Mouse (Mus musculus): ENCODE measurements around the gene Ager. TPM values are rescaled to one million over a fixed set of nuclear protein-coding genes. Genes with fewer than 3 reads are reported as not detected.

The Ager gene
- polyA plus RNA-seq, 1 experiment from 2014 or later, result 3.1 TPM

- Histone ChIP-seq H3K4me1 (peaks cover 9% of the 10 kb centered on the region; the same call in 1 of the 2 replicates), H3K4me3 (replicated peaks) (0 out of 2 replicates have a peak overlapping the region, but pooled peaks have one; percentile 12), H3K4me2 (peak overlapping the region; percentile 34), H3K27me3 (replicated peaks) (no peaks in the 10 kb centered on the region), H3K9me3 (no peaks in the 10 kb centered on the region), H3K9ac (no peak overlapping the region), H3K36me3 (no peaks in the 10 kb centered on the region), H3K27ac (peak overlapping the region; percentile 63)
- 54% methylated on average over 3 of the region's 3 CpGs for WGBS
- ATAC-seq (ENCODE audit: insufficient read depth, low FRiP score, low read depth), result no peak
Observed at GRCm38 (mm10) chr17:34564796-34565195, 32.9 kb upstream of the Ager start.

DNA sequence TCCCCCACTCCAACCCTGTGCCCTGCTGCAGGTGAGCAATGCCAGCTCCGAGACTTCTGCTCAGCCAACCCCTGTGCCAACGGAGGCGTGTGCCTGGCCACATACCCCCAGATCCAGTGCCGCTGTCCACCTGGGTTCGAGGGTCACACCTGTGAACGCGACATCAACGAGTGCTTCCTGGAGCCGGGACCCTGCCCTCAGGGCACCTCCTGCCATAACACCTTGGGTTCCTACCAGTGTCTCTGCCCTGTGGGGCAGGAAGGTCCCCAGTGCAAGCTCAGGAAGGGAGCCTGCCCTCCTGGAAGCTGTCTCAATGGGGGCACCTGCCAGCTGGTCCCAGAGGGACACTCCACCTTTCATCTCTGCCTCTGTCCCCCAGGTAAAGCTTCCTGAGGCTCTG lies 30.4 kb upstream of the Ager start:
- Histone ChIP-seq H3K27me3 (replicated peaks) (no peaks in the 10 kb centered on the region), H3K27ac (no peak overlapping the region), H3K4me3 (replicated peaks) (no peak overlapping the region), H3K9me3 (no peaks in the 10 kb centered on the region), H3K36me3 (no peaks in the 10 kb centered on the region), H3K9ac (no peak overlapping the region), H3K4me2 (no peak overlapping the region), H3K4me1 (peaks cover 9% of the 10 kb centered on the region; the same call in 1 of the 2 replicates)
- no peak for ATAC-seq (ENCODE audit: insufficient read depth, low FRiP score, low read depth)
- 49% methylated on average over 9 of the region's 9 CpGs for WGBS

DNA sequence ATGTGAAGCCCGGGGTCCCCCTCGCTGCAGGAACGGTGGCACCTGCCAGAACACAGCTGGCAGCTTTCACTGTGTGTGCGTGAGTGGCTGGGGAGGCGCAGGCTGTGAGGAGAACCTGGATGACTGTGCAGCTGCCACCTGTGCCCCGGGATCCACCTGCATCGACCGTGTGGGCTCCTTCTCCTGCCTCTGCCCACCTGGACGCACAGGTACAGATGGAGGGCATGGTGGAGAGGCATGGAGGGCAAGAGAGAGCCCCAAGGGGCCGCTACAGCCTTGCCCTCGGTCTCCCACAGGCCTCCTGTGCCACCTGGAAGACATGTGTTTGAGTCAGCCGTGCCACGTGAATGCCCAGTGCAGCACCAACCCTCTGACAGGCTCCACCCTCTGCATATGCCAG lies 29.2 kb upstream of the Ager start:
- peaks cover 9% of the 10 kb centered on the region; the same call in 1 of the 2 replicates for H3K4me1 ChIP-seq
- no peak overlapping the region for H3K9ac ChIP-seq
- no peak overlapping the region for H3K4me3 ChIP-seq (replicated peaks)
- H3K36me3 ChIP-seq, result no peaks in the 10 kb centered on the region
- H3K9me3 ChIP-seq, result no peaks in the 10 kb centered on the region
- ATAC-seq (ENCODE audit: insufficient read depth, low FRiP score, low read depth), result no peak
- no peak overlapping the region for H3K27ac ChIP-seq
- H3K4me2 ChIP-seq, result no peak overlapping the region
- H3K27me3 ChIP-seq (replicated peaks), result no peaks in the 10 kb centered on the region
- 71% methylated on average over 13 of the region's 13 CpGs for WGBS

- no peak for ATAC-seq (ENCODE audit: insufficient read depth, low FRiP score, low read depth)
- no peaks in the 10 kb centered on the region for H3K4me1 ChIP-seq
- no peak overlapping the region for H3K27ac ChIP-seq
- 67% methylated on average over 4 of the region's 4 CpGs for WGBS
- no peaks in the 10 kb centered on the region for H3K36me3 ChIP-seq
- H3K27me3 ChIP-seq (replicated peaks), result no peaks in the 10 kb centered on the region
- no peak overlapping the region for H3K4me3 ChIP-seq (replicated peaks)
- no peak overlapping the region for H3K9ac ChIP-seq
- H3K4me2 ChIP-seq, result no peak overlapping the region
- no peaks in the 10 kb centered on the region for H3K9me3 ChIP-seq
Observed at GRCm38 (mm10) chr17:34569919-34570318, 27.7 kb upstream of the Ager start.

GRCm38 (mm10) chr17:34571875-34572274 lies 25.8 kb upstream of the Ager start:
- H3K27me3 ChIP-seq (replicated peaks), result no peaks in the 10 kb centered on the region
- 18% methylated on average over 5 of the region's 5 CpGs for WGBS
- H3K36me3 ChIP-seq, result no peaks in the 10 kb centered on the region
- no peak overlapping the region for H3K9ac ChIP-seq
- H3K4me2 ChIP-seq, result no peak overlapping the region
- H3K9me3 ChIP-seq, result no peaks in the 10 kb centered on the region
- H3K4me3 ChIP-seq (replicated peaks), result no peak overlapping the region
- no peak for ATAC-seq (ENCODE audit: insufficient read depth, low FRiP score, low read depth)
- peaks cover 7% of the 10 kb centered on the region for H3K4me1 ChIP-seq
- no peak overlapping the region for H3K27ac ChIP-seq

DNA sequence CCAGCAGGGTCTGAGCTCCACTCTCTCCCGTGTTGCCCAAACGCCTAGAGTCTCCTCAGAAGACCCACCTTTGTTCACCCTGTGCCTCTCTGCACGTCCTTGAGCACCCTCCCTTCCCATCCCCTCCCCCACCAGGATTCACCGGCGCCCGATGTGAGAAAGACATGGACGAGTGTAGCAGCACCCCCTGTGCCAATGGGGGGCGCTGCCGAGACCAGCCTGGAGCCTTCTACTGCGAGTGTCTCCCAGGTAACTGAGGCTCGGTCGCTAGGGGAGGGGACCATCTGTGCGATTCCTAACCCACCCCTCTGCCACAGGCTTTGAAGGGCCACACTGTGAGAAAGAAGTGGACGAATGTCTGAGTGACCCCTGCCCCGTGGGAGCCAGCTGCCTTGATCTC lies 25.3 kb upstream of the Ager start:
- ATAC-seq (ENCODE audit: insufficient read depth, low FRiP score, low read depth), result no peak
- no peaks in the 10 kb centered on the region for H3K27me3 ChIP-seq (replicated peaks)
- no peak overlapping the region for H3K4me2 ChIP-seq
- no peaks in the 10 kb centered on the region for H3K9me3 ChIP-seq
- no peak overlapping the region for H3K27ac ChIP-seq
- no peaks in the 10 kb centered on the region for H3K36me3 ChIP-seq
- peaks cover 9% of the 10 kb centered on the region for H3K4me1 ChIP-seq
- H3K9ac ChIP-seq, result no peak overlapping the region
- WGBS, result 16% methylated on average over 15 of the region's 15 CpGs
- no peak overlapping the region for H3K4me3 ChIP-seq (replicated peaks)

DNA sequence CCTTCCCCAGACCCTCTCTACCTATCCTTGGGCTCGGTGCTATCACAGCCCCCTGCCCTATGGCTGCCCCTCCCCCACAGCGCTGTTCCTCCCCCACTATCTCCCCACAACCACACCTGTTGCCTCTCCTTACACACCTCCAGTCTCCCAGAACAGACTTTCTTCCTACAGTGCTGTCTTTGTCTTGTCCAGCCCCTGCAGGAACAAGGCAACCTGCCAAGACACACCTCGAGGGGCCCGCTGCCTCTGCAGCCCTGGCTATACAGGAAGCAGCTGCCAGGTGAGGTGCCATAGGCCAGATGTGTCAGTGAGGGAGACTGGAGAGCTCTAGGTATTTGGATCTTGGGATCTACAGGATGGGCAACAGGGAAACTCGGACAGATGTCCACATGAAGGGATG lies 21.1 kb upstream of the Ager start:
- WGBS, result 57% methylated on average over 5 of the region's 5 CpGs
- H3K4me1 ChIP-seq, result peaks cover 12% of the 10 kb centered on the region
- H3K4me2 ChIP-seq, result no peak overlapping the region
- no peak overlapping the region for H3K27ac ChIP-seq
- no peaks in the 10 kb centered on the region for H3K36me3 ChIP-seq
- H3K4me3 ChIP-seq (replicated peaks), result no peak overlapping the region
- H3K9ac ChIP-seq, result no peak overlapping the region
- H3K27me3 ChIP-seq (replicated peaks), result no peaks in the 10 kb centered on the region
- peak; percentile 59; the same call in 1 of the 2 replicates for ATAC-seq (ENCODE audit: insufficient read depth, low FRiP score, low read depth)
- H3K9me3 ChIP-seq, result no peaks in the 10 kb centered on the region

GRCm38 (mm10) chr17:34578070-34578469 lies 19.6 kb upstream of the Ager start:
- Histone ChIP-seq H3K27me3 (replicated peaks) (no peaks in the 10 kb centered on the region), H3K4me2 (no peak overlapping the region), H3K9ac (no peak overlapping the region), H3K9me3 (no peaks in the 10 kb centered on the region), H3K27ac (no peak overlapping the region), H3K4me1 (peaks cover 12% of the 10 kb centered on the region), H3K36me3 (no peaks in the 10 kb centered on the region), H3K4me3 (replicated peaks) (no peak overlapping the region)
- 90% methylated on average over 3 of the region's 3 CpGs for WGBS
- no peak for ATAC-seq (ENCODE audit: insufficient read depth, low FRiP score, low read depth)

DNA sequence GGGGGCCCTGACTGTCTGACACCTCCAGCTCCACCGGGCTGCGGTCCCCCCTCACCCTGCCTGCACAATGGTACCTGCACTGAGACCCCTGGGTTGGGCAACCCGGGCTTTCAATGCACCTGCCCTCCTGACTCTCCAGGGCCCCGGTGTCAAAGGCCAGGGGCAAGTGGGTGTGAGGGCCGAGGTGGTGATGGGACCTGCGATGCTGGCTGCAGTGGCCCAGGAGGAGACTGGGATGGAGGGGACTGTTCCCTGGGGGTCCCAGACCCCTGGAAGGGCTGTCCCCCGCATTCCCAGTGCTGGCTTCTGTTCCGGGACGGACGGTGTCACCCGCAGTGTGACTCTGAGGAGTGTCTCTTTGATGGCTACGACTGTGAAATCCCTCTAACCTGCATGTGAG lies 15.1 kb upstream of the Ager start:
- Histone ChIP-seq H3K27me3 (replicated peaks) (no peaks in the 10 kb centered on the region), H3K27ac (no peak overlapping the region), H3K9ac (no peak overlapping the region), H3K36me3 (no peaks in the 10 kb centered on the region), H3K4me3 (replicated peaks) (no peak overlapping the region), H3K4me2 (no peak overlapping the region), H3K9me3 (no peaks in the 10 kb centered on the region), H3K4me1 (peaks cover 15% of the 10 kb centered on the region)
- 79% methylated on average over 12 of the region's 12 CpGs for whole genome bisulfite sequencing
- ATAC-seq (ENCODE audit: insufficient read depth, low FRiP score, low read depth), result no peak

DNA sequence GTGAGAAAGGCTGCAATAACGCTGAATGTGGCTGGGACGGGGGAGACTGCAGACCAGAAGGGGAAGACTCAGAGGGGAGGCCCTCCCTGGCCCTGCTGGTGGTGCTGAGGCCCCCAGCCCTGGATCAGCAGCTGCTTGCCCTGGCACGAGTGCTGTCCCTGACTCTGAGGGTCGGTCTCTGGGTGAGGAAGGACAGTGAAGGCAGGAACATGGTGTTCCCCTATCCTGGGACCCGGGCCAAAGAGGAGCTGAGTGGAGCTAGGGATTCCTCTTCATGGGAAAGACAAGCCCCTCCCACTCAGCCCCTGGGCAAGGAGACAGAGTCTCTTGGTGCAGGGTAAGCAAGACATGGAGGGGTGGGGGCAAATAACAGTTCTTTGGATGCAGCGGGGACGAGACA lies 14.3 kb upstream of the Ager start:
- Histone ChIP-seq H3K27me3 (replicated peaks) (no peaks in the 10 kb centered on the region), H3K27ac (no peak overlapping the region), H3K4me2 (no peak overlapping the region), H3K9ac (no peak overlapping the region), H3K4me3 (replicated peaks) (no peak overlapping the region), H3K9me3 (no peaks in the 10 kb centered on the region), H3K36me3 (no peaks in the 10 kb centered on the region), H3K4me1 (peaks cover 17% of the 10 kb centered on the region)
- WGBS, result 55% methylated on average over 7 of the region's 7 CpGs
- no peak for ATAC-seq (ENCODE audit: insufficient read depth, low FRiP score, low read depth)

DNA sequence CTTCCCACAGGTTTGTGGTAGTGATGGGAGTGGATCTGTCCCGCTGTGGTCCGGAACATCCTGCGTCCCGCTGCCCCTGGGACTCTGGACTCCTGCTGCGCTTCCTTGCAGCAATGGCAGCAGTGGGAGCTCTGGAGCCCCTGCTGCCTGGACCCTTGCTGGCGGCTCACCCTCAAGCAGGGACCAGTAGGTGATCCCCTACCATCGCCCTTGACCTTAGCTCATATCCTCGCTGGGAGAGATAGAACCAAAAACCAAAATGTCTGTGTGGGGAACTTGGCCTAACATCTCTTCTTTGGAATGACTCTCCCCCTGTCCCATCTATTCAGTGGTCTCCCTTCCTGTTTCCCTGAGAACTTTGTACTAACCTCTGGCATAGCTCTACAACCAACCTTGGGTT lies 13.8 kb upstream of the Ager start:
- H3K9me3 ChIP-seq, result no peaks in the 10 kb centered on the region
- no peak overlapping the region for H3K4me2 ChIP-seq
- no peak overlapping the region for H3K27ac ChIP-seq
- no peak overlapping the region for H3K9ac ChIP-seq
- 90% methylated on average over 8 of the region's 8 CpGs for WGBS
- H3K4me1 ChIP-seq, result peaks cover 20% of the 10 kb centered on the region
- no peaks in the 10 kb centered on the region for H3K27me3 ChIP-seq (replicated peaks)
- no peak overlapping the region for H3K4me3 ChIP-seq (replicated peaks)
- no peak for ATAC-seq (ENCODE audit: insufficient read depth, low FRiP score, low read depth)
- no peaks in the 10 kb centered on the region for H3K36me3 ChIP-seq

- 90% methylated on average over 8 of the region's 8 CpGs for WGBS
- H3K9me3 ChIP-seq, result no peaks in the 10 kb centered on the region
- H3K36me3 ChIP-seq, result no peaks in the 10 kb centered on the region
- no peaks in the 10 kb centered on the region for H3K27me3 ChIP-seq (replicated peaks)
- H3K4me3 ChIP-seq (replicated peaks), result no peak overlapping the region
- H3K27ac ChIP-seq, result no peak overlapping the region
- H3K4me2 ChIP-seq, result no peak overlapping the region
- H3K9ac ChIP-seq, result no peak overlapping the region
- no peak for ATAC-seq (ENCODE audit: insufficient read depth, low FRiP score, low read depth)
- peaks cover 32% of the 10 kb centered on the region for H3K4me1 ChIP-seq
Observed at GRCm38 (mm10) chr17:34585121-34585520, 12.5 kb upstream of the Ager start.
